Mouse (Mus musculus) bone marrow macrophage, adult 2 months (primary cell): Measurements from ENCODE around the gene Hddc3.

ENCODE experiments used
- CTCF ChIP-seq: IDR thresholded peaks from 2 replicates; pipeline ENCODE4 v1.5.1; 2012; ENCODE audit warnings: low read depth, mild to moderate bottlenecking, low read length, moderate library complexity
- POLR2A ChIP-seq: IDR thresholded peaks from 2 replicates; pipeline ENCODE4 v1.6.1; 2012; ENCODE audit warnings: mild to moderate bottlenecking, low read depth, low read length, borderline replicate concordance

GRCm38 (mm10) chr7:80331433-80331832 is 11.5 kb upstream of the Hddc3 start:
- no peak for TF ChIP-seq POLR2A
- TF ChIP-seq CTCF, result no peak
